Mouse (Mus musculus) lung, postnatal 25 days (tissue): ENCODE measurements around the gene Haus5.

Experiments
- DNase-seq: peaks from one replicate; pipeline ENCODE4 v3.0.0; 2022; ENCODE audit warnings: low spot score

The Haus5 gene

DNA sequence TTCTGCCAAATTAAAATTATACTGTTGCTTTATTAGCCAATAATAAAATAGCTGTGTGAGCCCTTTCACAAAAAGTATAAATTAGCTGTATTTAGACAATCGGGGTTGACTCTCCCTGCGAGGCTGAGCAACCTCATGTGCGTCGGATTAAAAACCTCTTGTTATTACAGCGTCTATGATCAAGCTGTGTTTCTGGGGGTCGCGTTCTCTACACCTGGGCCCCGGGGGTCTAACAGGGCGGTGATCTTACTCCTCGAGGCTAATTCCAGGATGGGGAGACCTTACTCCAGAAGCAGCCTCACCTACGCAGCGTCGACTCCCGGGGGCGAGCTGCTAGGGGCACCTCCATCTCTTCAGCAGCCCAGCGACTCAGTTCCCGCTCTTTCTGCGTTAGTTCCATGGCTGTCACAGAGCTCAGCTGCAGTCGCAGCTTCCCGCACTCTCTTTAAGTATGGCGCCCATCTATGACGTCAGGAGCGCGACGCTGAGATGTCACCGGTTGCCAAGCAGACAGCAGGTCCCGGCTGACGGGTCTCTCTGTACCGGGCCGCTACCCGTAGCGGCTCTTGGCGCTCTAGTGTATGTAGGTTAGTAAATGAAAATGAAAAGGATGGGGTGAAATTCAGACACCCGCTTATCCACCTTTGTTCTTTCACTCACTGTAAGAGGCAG is at the start of gene Haus5:
TSS of gene Haus5 (minus strand) at position 466 of the 672 bp plus-strand sequence.
- peak; percentile 92 for DNase-seq

DNA sequence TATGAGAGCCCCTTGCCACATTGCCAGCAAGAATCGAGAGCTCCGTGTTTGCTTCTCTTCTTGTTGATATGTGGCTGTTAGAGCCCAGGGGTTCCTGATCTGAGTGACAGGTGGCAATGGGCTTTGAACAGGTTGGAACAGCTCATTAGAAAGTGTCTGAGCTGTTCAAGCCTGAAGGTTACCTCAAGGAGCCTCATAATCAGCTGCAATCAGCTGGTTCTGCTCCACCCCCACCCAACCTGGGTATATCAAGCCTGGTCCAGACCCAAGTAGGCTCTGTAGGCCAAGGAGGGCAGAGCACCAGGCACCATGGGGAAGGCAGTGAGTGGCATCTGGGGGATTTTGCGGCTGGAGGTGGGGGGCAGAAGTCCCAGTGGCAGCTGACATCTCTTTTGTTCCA is 47.1 kb upstream of the Haus5 start, which contains the start of gene Atp4a:
TSS of gene Atp4a (plus strand) at position 268 of the 400 bp plus-strand sequence.
- no peak for DNase-seq

DNA sequence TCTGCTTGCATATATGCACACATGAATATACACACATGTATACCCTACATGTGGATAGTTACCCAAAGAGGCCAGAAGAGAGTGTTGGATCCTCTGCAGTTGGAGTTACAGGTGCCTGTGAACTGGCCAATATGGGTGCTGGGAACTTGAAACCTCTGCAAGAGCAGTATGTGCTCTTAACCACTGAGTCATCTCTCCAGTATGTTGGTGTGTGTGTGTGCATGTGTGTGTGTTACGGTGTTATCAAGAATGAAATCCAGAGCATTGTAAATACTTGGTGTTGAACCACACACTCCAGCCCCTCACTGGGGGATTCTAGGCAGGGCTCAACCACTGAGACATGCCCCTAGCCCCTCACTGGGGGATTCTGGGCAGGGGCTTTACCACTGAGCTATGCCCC is 42.6 kb upstream of the Haus5 start:
- DNase-seq, result no peak

DNA sequence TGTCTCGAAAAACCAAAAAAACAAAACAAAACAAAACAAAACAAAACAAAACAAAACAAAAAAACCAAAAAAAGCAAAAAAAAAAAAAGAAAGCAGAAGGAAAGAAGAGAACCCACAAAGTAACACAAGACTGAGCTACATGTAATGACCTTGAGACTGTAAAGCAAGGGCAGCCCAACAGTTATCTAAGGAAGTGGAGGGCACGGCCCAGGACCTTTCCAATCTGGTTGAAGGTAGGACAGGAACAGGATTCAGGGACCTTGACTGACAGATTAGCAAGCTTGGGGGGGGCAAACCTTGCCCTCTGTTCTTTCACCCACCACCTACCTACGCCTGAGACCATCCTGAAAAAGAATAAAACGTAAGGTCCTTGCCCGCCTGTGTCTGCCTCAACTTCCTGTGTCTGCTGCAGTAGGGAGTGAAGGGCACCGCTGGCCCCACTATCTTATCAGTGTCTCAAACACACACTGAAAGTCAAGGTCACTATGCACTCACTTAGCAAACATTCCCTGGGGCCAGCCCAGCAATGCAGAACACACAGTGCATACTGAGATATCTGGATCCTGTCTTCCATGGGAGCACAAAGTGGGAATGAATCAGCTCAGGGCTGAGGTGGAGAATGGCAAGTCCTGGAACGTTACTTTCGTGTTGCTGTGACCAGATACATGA is 41.6 kb upstream of the Haus5 start:
- DNase-seq, result no peak

DNA sequence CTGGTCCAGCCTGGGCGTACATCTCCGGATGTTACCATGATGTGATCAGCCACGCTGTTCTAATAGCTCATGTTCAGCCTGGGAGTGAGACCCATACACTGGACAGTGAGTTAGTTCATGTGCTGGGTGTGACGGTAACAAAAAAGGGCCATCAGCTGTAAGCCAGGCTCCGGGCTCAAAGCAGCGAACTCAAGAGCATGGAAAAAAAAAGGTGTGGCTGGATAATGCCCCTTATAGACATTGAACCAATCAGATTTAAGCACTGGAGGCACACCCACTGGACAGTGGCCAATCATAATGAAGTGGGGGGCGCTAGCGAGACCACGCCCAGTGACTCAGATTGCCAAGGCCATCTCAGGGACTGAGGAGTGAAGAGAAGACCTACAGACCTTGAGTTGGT is 33.8 kb upstream of the Haus5 start, which contains the start of gene 2200002J24Rik:
TSS of gene 2200002J24Rik (plus strand) at position 338 of the 400 bp plus-strand sequence.
- no peak for DNase-seq

DNA sequence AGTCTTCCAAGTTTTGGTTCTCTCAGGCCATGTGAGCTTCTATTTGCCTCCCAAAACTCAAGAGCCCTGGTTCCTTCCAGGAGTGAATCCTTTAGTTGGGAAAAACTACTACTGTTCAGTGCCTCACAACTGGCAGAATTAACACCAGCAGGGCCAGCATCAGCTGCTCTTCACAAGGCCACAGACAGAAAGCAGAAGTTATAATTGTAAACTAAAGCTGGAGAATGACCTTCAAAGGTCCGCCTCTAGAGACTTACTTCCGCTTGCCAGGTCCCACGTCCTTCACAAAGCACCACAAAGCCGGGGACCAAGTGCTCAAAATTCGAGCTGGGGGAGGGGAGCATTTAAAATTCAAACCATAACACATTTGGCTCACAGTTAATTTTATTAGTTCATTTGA is 33.3 kb upstream of the Haus5 start:
- peak; percentile 21 for DNase-seq

DNA sequence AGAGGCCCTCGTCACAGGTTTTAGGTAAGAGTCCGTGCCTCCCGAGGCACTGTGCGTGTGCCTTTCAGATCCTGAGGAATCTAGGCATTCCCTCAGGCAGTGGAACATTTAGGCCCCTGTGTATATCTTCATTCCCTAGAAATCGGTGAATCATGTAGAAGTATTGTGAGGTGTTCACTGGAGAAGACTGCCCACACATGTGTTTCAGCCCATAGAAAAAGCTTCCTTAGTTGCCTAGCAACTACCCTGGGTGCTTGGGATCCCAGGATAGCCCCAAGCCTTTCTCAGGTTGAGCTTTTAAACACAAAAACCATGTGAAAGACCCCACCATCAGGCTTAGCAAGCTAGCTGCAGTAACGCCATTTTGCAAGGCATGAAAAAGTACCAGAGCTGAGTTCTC is 23.5 kb upstream of the Haus5 start:
- no peak for DNase-seq

DNA sequence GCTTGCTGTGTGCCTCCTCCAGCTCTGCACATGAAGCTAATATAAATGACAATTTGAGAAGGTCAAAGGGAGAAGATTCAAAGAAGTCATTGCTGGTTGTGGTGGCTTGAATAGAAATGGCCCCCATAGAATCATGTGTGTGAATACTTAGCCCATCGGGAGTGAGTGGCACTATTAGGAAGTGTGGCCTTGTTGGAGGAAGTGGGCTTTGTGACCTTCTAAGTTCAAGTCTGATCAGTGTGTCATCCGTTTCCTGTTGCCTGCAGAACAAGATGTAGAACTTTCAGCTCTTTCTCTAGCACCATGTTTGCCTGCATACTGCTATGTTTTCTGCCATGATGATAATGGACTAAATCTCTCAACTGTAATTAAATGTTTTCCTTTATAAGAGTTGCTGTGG is 18.6 kb upstream of the Haus5 start:
- DNase-seq, result no peak

DNA sequence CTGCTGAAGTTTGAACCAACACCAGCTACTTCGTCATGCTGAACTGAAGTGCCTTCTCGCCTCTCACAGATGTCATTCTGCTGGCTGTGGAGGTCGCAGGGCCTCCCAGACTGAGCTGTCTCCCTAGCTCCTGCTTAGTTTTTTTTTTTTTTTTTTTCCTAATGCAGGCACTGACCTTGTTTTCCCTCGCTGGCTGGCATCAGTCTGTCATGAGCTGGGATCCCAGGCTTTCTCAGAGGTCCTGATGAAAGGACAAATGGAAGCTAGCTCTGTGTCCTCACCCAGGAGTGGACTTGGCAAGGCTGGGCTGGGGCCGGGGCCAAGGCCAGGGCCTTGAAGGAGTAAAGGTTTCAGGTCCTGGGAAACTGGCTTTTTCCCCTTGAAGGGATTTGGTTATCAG is 17.1 kb upstream of the Haus5 start:
- no peak for DNase-seq

DNA sequence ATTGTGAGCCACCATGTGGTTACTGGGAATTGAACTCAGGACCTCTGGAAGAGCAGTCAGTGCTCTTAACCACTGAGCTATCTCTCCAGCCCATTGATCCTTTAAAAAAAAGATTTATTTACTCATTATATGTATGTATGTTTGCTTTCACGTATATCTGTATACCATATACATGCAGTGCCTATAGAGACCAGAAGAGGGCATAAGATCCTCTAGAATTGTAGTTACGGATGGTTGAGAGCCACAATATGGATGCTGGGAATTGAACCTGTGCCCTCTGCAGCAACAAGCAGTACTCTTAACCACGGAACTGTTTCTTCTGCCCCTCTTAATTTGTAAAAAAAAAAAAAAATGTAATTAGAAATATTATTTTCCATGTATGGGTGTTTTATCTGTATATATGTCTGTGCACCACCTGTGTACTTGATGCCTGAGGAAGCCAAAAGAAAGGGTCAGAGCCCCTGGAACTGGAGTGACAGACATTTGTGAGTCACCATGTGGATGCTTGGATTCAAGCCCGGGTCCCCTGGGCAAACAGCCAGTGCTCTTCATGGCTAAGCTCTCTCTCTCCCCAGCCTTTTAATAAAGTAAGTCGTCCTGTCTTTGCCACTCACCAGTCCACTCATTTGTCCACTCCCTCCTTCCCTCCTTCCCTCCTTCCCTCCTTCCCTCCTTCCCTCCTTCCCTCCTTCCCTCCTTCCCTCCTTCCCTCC is 13.6 kb upstream of the Haus5 start:
- no peak for DNase-seq

DNA sequence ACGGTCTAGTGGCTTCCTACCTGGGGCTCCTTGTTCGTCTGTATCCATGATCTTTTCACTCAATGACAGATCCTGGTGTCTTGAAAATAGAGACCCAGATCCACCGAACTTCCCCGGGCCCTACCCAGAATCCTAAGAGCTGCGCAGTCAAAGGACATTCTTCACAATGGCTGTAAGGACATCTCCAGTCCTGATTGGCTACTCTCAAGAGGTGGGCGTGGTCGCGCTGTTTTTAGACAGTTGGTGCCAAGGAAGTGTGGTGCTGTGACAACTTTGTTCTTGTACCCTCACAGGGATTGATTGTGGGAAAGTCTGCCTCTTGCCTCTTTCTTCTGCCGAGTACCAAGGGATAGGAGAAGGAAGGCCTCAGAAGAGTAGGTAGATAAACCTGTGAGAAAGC is 6.7 kb upstream of the Haus5 start, which contains the start of gene Pmis2:
TSS of gene Pmis2 (minus strand) at position 126 of the 400 bp plus-strand sequence.
- DNase-seq, result no peak

DNA sequence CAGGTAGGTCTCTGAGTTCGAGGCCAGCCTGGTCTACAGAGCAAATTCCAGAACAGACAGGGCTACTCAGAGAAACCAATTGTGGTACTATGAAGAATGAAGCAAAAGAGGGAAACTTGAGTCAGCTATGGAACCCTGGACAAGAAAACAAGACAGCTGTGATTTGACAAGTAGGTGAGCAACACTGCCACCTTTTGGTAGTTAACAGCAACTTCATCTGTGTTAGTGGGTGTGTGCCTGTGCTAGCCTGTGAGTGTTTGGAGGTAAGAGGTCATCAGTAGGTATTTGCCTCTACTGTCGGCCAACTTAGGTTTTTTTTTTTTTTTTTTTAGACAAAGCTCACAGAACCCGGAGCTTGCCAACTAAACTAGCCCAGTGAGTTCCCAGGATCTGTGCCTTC is 4.4 kb upstream of the Haus5 start:
- peak; percentile 24 for DNase-seq

DNA sequence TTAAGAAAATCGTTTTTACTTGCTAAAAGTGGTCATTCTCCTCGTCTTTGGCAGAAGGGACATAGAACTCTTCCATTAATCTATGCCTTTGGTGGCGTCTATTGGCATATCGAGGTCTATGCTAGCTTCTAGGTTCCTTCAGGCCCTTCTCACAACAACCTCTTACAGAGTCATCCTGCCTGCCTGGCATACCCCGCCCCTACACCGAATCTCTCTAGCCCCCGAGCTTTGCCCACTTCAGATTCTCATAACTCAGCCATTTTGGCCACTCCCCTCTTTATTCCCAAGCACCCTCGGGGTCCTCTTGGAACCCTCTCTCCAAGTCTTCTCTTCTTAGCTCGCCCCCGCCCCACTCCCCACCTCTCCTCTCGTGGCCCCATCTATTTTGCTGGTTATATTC is 527 bp upstream of the Haus5 start:
- no peak for DNase-seq

DNA sequence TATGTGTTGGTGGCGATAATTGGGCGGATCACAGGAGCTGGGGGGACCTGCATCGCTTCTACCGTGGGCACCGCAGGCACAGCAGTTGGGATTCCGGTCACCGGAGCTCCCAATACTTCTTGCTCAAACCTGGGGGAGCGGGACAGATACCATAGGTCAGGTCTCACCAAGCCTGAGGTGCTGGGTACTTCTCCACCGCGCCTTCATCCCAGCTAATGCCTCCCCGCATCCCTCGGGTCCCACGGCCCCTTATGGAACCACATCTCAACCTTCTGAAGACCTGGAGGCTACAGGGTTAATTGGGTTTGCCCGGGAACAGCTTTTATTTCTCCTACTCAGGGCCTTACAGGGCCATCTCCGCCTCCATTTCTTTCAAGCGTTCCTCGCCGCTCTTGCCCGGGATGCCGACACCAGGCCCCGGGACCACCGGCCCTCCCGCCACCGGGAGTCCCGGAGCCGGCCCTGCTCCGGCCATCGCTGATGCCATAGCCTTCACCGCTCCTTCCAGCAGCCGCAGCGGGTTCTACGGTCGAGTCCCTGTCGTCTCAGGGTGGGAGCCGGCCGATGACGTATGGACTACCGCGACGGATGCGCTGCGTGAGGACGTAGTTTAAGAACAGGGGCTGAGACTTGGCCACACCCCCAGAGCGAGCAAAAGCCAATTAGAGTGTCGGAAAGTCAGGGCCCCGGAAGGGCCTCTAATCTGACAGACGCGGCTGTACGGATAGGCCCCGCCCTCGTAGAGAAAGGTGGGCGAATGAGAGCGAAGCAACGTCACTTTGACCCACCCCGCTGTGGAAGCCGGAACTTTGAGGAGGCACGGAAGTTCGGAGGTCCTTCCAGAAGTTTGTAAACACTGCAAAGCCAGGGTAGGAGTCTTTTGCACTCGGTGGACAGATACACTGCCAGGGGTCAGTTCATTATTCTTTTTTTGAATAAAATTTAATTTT is 14.9 kb downstream of the Haus5 start, which contains the start of gene Rbm42:
TSS of gene Rbm42 (minus strand) at position 727 of the 950 bp plus-strand sequence.
- DNase-seq, result peak; percentile 100

DNA sequence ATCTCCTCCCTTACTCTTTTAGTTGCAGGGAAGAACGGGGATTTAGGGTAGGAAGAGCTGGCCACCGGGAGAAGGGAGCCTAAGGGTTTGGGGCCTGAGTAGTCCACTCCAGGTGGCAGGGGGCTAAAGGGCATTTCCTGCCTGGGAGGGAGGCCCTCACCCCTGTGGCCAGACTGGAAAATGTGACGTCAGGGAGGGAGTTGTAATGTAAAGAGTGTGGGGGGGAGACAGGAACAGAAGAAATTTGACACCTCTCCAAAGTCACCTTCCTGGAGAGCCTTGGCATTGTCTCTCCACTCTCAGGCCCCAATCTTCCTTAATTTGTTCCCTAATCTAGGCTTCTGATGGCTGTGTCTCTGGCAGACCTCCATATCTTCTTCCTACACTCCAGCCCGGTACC is 25.7 kb downstream of the Haus5 start:
- DNase-seq, result no peak

DNA sequence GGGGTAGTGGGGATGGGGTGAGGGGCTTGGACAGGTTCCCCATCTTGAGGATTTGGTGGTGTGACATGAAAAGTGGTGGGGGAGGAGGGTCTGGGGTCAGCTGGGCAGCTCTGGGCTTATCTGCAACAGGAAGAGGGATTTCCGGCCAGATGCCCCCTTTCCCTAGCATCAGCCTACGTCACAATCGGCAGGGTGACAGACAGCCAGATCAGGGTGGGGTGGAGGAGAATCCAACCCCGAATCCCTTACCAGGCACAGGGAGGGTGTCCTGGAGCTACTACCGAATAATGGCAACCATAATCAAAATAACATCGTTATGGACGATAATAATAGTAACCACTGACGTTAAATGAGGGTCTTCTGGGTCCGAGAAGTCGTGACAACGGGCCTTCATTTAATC is 28.4 kb downstream of the Haus5 start:
- DNase-seq, result no peak

DNA sequence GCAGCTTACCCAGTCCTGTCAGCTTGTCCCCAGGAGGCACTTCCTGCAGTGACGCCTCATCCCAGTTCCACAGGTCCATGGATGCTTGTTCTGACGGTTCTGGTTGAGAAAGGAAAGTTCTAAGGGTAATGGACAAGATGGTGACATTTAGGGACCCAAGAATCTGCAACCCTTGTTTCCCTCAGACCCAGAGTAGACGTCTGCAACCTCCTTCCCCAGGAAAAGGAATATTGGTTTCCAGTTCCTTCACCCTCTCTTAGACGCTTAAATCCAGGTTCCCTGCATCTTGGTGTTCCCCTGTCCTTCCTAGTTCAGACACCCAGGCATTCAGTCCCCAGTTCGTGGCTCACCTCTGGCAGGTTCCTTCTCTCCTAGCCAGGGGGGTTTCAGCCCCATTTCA is 29.0 kb downstream of the Haus5 start, which contains the start of gene Etv2:
TSS of gene Etv2 (minus strand) at position 101 of the 400 bp plus-strand sequence.
- no peak for DNase-seq

DNA sequence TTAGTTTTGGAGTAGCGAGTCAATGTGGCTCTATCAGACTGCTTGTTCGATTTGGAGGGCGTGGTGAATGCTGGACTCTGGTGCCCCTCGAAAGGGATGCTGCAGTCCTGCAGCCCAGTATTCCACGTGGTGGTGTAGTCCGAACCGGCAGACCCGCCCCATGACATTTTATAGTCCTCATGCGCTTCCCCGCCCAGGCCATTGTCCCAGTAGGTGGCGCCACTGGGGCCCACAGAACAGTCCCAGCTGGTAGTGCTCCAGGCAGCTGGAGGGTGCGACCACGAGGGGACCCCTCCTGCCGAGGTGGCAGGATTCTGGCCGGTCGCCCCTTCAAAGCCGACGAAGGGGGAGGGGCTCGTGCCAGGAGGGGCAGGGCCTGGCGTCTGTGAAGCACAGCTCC is 30.2 kb downstream of the Haus5 start:
- peak; percentile 23 for DNase-seq

DNA sequence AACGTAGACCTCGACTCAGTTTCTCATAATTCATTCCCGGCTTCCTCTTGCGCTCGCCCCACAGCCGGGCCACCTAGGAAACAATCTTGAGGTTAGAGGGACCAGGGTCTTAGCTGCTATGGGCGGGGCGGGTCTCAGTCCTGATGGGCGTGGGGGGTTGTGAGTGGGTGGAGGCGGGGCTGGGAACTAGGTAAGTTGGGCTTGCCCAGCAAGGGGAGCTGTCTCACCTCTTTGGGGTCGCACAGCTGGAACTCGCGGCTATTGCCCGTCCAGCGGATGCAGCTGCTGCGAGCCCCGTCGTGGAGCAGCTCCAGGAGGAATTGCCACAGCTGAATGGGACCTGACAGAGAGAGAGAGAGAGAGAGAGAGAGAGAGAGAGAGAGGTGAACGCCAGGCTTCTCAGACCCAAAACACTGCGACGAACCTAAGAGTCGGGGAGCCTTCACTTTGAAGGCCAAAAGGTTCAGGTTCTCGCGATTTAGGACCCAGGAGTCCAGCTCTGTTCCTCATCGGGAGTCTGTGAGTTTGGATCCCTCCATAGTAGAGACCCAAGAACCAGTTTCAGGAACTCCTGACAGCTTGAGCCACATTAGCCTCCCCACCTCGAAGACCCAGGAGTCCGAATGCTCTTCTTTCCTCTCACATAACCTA is 30.9 kb downstream of the Haus5 start:
- DNase-seq, result no peak

DNA sequence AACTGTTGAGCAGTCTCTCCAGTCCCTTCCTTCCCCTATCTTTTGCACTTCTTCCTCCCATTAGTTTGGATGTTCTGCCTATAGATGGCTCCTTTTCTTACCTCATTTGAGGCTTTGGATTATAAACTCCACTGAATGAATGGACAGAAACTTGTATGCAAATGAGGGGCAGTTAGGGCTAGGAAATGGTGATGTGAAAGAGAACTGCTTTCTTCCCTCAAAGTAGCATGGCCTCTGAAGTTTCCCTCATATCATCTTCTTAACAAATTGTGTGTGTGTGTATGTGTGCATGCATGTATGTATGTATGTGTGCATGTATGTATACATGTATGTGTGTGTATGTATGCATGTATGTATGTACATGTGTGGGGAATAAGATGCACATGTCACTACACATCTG is 35.8 kb downstream of the Haus5 start:
- DNase-seq, result no peak

DNA sequence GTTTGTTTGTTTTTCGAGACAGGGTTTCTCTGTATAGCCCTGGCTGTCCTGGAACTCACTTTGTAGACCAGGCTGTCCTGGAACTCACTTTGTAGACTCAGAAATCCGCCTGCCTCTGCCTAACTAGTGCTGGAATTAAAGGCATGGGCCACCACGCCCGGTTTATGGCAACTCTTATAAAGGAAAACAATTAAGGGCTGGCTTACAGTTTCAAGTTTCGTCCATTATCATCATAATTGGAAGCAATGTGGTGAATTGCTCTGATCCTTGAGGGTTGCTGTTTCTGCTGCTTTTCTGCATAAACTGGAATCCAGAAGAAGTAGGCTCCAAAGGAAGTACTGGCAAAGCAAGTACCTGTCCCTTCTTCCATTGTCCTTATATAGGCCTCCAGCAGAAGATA is 38.1 kb downstream of the Haus5 start:
- DNase-seq, result no peak
